Mouse (Mus musculus): ENCODE measurements around the gene Bcas3. TPM values are rescaled to one million over a fixed set of nuclear protein-coding genes. Genes with fewer than 3 reads are reported as not detected.

The Bcas3 gene
- total RNA-seq, 2 experiments from 2014 or later = 97.0 to 136 TPM

- no peak for ATAC-seq (replicated peaks; ENCODE audit: low FRiP score, poor library complexity, severe bottlenecking)
Measured at GRCm38 (mm10) chr11:85366168-85366567, 13.2 kb downstream of the Bcas3 start.

DNA sequence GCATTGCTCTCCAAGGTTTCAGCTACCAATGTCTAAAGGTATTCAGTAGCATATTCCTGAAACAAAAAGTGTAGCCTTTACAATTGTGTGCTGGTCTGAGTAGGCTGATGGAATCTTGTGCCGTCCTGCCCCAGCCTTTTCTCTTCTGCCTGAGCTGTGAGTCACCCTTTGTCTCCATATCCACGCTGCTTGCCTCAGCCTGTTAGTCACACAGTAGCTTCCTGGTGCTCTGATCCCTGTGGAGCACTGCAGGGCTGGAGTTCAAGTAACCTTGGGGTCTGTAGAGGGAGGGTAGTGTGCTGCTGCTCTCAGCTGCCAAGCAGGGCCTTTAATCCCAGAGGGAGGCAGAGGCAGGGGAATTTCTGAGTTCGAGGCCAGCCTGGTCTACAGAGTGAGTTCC lies 14.9 kb downstream of the Bcas3 start:
- no peak for ATAC-seq (replicated peaks; ENCODE audit: low FRiP score, poor library complexity, severe bottlenecking)

GRCm38 (mm10) chr11:85379091-85379490 lies 26.1 kb downstream of the Bcas3 start:
- ATAC-seq (replicated peaks; ENCODE audit: low FRiP score, poor library complexity, severe bottlenecking) = no peak

DNA sequence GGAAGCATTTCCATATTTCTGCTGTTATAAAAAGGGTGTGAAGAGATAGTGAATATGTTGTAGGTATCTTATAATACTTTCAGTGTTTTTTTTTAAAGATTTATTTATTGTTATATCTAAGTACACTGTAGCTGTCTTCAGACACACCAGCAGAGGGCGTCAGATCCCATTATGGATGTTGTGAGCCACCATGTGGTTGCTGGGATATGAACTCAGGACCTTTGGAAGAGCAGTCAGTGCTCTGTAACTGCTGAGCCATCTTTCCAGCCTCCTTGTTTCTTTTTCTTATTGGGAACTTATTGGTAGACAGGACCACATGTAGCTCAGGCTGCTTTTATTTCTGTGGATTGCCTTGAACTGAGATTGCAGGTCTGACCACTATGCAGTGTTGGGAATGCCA lies 27.1 kb downstream of the Bcas3 start:
- no peak for ATAC-seq (replicated peaks; ENCODE audit: low FRiP score, poor library complexity, severe bottlenecking)

GRCm38 (mm10) chr11:85382055-85382454 lies 29.1 kb downstream of the Bcas3 start:
- peak; percentile 89 for ATAC-seq (replicated peaks; ENCODE audit: low FRiP score, poor library complexity, severe bottlenecking)

DNA sequence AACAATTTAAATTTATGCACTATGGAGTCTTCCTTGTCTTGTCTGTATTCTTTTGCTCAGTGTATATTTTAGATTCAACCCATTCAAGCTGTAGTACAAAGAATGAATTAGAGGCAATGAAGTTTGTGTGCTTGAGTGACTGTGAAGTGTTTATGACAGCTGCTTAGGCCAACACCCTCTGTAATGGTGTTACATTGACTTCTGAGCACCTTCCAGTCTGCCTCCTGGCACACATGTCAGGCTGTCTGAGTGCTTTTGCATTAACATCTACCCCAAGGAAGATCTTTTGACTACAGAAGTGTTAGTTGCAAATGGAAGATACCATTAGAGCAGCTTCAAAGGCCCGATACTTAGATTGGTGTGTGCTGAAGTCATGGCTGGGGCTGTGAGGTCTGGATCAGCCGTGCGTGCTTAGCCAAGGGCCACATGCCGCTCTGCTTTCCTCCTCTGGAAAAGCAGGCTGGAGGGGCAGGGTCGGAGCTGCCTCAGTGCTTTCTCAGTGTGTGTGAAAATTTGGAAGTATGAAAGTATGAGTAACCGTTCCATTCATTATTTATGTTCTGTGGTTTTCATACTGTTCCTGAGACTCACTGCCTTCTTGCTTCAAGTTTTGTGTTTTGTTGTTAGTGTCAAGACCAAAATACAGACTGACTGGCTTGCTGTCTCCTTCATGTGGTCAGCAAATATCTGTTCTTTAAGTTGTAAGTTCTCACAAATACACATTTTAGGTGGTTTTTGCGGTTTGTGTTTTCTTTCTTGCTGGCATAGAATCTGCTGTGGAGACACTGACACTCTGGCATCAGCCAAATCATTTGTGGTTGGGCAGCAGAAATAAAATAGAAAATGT lies 31.2 kb downstream of the Bcas3 start:
- no peak for ATAC-seq (replicated peaks; ENCODE audit: low FRiP score, poor library complexity, severe bottlenecking)

DNA sequence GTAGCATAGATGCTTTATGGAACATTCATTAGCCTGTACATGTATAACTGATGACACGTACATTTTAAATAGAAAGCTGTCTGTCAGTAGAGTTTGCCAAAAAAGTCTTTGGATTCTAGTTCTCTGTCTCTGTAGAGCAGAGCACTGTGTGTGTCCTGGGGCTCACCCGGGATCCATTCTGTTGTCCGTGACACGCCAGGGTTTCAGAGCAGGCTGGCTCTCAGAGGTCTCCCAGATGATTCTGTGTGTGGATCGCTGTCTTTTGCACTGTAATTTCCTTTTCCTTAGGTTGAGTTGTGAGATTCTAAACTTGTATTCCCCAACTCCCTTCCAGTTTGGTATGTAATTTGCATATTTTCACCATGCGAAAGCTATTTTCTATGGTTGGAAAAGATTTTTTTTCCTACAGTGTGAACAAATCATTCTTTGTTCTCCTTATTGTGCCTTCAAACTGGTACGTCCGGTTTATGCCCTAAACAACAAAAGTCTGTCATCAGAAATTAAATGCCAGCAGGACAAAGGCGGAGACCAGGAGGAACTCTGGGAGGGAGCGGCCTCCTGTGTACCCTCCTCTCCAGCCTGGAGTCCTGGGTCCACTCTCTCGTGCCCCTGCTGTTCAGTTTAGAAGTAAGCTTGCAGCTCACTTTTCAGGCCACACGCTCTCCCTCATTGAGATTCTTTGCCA lies 39.4 kb downstream of the Bcas3 start:
- no peak for ATAC-seq (replicated peaks; ENCODE audit: low FRiP score, poor library complexity, severe bottlenecking)

GRCm38 (mm10) chr11:85392864-85393220 lies 39.9 kb downstream of the Bcas3 start:
- no peak for ATAC-seq (replicated peaks; ENCODE audit: low FRiP score, poor library complexity, severe bottlenecking)

GRCm38 (mm10) chr11:85393990-85394389 lies 41.0 kb downstream of the Bcas3 start:
- no peak for ATAC-seq (replicated peaks; ENCODE audit: low FRiP score, poor library complexity, severe bottlenecking)

GRCm38 (mm10) chr11:85395361-85395760 lies 42.4 kb downstream of the Bcas3 start:
- no peak for ATAC-seq (replicated peaks; ENCODE audit: low FRiP score, poor library complexity, severe bottlenecking)

- no peak for ATAC-seq (replicated peaks; ENCODE audit: low FRiP score, poor library complexity, severe bottlenecking)
Measured at GRCm38 (mm10) chr11:85406531-85406930, 53.6 kb downstream of the Bcas3 start.

DNA sequence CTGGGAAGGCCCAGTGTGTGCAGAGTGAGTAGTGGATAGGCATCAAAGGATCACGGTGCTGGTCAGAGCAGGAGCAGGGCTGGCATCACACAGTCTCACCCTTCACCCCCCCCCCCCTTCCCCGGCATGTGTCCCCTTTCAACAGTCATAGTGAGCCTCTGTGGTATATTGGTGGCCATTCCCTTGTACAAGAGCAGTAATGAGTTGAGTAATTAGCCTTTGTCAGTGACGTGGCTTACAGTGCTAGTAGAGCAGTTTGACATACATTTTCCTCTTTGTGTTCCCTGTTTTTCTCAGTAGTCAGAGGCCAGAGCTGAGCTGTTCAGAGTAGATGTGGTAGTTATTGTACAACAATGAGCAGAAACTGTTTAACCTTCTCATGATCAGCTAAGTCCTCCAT lies 54.7 kb downstream of the Bcas3 start:
- no peak for ATAC-seq (replicated peaks; ENCODE audit: low FRiP score, poor library complexity, severe bottlenecking)

GRCm38 (mm10) chr11:85412319-85412718 lies 59.4 kb downstream of the Bcas3 start:
- no peak for ATAC-seq (replicated peaks; ENCODE audit: low FRiP score, poor library complexity, severe bottlenecking)

DNA sequence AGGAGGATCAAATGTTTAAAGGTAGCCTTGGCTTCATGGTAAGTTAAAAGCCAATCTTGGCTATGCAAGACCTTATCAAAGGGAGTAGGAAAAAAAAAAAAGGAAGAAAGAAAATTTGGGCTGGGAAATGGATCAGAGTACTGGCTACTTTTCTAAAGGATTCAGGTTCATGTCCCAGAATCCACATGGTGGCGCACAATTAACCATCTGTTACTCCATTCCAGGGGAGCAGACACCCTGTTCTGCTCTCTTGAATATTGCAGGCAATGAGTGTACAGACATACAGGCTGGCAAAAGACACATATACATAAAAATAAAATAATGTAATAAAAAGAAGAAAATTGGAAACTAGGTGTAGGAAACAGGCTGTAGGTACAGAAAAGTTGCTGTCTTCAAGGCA lies 61.5 kb downstream of the Bcas3 start:
- ATAC-seq (replicated peaks; ENCODE audit: low FRiP score, poor library complexity, severe bottlenecking) = no peak

DNA sequence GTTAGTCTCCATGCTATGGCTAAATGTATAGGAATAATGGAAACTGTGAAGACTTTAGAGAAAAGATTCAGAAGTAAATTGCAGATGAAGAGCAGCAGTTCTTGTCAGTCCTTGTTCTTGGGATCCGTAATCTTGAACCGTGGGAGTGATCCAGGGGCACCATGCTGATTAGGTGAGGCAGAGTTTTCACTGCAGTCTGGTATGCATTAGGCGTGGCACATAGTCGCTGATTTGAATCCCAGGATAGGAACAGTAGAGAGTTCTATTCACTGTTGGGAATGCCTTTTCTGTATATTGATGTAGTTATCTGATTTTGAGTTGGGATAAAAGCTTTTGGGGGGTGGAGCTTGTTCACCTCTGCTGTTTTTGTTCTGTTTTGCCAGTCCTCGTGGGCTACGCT lies 74.4 kb downstream of the Bcas3 start:
- no peak for ATAC-seq (replicated peaks; ENCODE audit: low FRiP score, poor library complexity, severe bottlenecking)

DNA sequence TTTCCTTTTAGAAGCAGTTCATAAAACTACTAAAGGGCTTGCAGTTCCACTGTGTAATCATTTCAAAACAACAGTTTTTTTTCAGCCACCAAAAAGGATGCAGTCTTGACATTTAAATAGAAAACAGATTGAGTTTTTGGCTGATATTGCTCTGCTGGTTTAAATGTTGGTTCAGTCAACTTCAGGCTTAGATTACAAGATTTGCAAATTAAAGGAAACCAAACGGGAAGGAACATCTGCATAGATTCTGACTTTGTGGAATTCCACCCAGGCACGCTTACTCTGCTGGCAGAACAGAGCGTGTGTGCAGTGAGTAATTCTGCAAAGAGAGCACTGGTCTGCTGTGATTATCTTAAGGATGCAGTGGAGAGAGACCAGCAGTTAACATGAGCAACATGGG lies 75.3 kb downstream of the Bcas3 start:
- ATAC-seq (replicated peaks; ENCODE audit: low FRiP score, poor library complexity, severe bottlenecking) = no peak

- ATAC-seq (replicated peaks; ENCODE audit: low FRiP score, poor library complexity, severe bottlenecking) = no peak
Measured at GRCm38 (mm10) chr11:85430743-85431448, 77.9 kb downstream of the Bcas3 start.

DNA sequence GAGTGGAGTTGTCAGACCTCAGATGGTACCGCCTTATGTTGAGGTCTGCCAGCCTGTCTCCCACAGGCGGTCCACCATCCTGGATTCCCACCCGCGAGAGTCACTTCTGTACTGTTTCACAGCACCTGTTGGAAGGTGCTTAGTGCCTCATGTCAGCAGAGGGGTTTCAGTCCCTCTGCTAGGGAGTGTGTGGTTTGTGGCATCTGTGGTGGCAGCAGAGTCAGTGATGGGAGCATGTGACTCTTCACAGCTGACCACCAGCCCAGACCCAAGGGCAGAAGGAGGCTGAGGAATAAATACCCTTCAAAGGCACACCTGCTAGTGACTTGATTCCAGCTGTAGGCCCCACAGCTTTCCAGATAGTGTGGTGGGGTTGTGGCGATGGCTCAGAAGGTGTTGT lies 94.4 kb downstream of the Bcas3 start:
- ATAC-seq (replicated peaks; ENCODE audit: low FRiP score, poor library complexity, severe bottlenecking) = peak; percentile 33; the same call in 1 of the 2 replicates

GRCm38 (mm10) chr11:85453598-85454304 lies 100.8 kb downstream of the Bcas3 start:
- ATAC-seq (replicated peaks; ENCODE audit: low FRiP score, poor library complexity, severe bottlenecking) = no peak

- ATAC-seq (replicated peaks; ENCODE audit: low FRiP score, poor library complexity, severe bottlenecking) = no peak
Measured at GRCm38 (mm10) chr11:85454305-85454682, 101.3 kb downstream of the Bcas3 start.
